Mouse (Mus musculus) layer of hippocampus, adult 9-11 months (tissue): ENCODE results near the gene A230050P20Rik.

Source experiments
- DNase-seq: peaks from one replicate; pipeline ENCODE4 v3.0.0; 2022

Gene A230050P20Rik

DNA sequence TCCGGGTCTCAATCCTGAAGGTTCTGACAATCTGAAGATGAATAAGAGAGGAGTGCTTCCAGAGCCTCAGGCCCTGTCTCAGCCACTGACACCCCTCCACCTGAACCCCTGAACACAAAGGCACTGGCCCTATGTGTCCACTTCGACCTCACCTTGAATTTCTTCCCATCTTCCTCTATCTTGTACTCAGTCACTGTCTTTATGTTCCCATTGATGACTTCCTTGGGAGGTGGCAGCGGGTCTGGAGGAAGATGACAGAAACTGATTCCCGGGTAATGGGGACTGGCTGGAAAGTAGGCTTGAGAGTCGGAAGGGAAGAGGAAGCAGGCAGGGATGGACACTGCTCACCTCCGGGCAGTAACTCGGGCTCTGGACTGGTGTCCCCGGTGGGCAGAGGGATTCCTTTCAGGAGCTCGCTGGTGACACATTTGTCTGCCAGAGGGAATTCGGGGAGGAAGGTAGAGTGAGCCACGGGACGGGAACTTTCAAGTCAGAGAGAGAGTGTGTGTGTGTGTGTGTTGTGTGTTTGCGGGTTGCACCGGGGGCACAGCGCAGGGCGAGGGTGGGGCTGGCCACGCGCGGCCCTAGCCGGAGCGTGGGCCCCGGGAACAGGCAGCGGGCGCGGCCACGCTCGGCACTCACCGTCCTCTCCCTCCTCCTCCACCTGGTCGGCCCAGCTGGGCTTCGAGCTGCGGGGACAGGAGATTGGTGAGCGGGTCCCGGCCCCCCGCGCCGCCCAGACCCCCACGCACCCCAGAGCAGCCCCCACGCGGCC, 29.5 kb downstream of the A230050P20Rik start:
- no peak for DNase-seq

DNA sequence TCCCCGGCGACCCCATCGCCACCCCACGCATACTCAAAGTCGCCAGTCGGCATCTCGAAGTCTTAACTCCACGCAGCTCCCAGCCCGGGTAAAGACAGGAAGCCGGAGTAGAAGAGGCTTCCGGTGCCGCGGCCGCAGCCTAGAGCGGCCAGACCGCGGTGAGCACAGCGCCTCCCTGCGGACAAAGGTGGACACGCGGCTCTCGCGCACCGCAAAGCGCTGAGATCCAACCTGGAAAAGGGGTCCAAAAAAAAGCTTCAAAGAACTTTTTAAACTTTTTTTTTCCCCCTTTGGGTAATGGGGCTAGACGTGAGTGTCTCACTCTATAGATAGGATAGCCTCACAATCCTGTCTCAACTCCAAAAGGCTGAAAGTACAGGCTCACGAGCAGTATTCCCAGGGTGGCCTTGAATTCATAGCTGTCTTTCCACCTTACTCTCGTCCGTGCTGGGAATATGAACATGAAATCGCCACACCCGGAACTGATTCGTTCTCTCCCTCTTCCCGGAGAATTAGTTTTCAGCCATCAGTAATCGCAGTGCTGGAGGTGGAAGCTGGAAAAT, 30.1 kb downstream of the A230050P20Rik start, which contains the start of gene Eif3g:
Gene Eif3g (minus strand): TSS at position 113 of the 563 bp plus-strand sequence.
- DNase-seq: peak; percentile 82

DNA sequence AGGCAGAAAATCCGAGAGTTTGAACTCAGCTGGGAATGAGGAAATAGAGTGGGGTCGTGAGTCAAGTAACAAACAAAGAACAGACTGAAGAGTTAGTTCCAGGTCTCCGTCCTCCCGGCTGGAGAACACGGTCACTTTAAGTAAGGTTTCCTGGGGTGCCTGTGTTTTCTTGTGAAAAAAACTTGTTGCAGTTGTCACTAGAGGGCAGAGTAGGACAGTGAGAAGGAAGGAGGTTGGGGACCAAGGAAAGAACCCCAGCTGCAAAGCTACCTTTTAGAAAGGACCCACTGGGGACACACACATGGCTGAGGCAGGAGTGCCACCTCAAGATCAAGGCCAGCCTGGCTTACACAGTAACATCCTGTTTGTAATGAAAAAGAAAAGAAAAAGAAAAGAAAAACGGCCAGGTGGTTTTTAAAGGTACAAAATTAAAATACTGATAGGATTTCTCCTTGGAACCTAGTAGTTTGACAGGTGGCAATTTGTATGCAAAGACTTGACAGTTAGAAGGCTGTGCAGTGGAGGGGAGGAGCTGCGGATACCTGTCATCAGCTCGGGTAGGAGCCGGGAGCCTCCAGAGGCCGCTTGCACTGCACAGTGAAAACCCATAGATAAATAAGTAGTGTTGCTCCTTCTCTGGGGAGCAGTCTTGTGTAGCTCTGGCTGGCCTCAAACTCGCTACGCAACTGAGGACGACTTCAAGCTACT, 33.2 kb downstream of the A230050P20Rik start:
- DNase-seq: no peak

GRCm38 (mm10) chr9:20902174-20902491, 33.7 kb downstream of the A230050P20Rik start:
- no peak for DNase-seq

- DNase-seq: peak; percentile 60
Measured at GRCm38 (mm10) chr9:20909948-20910347, 41.5 kb downstream of the A230050P20Rik start.

DNA sequence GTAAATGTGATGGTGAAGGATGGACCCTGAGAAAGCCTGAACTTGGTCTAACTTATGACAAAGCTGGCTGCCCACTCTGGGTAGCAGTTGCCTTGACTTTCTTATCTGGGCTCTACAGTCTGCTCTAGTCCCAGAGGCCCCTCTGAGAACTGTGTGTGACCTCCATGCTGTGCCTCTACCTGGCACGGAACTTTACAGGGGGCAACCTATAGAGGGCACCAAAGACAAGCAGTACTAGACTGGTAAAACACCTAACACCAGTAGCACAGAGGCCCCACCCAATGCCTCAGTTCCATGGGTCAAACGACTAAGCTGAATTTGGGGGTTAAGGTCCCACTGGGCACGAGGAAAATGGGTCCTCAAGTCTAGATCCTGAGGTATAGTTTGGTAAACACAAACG, 47.7 kb downstream of the A230050P20Rik start:
- DNase-seq: no peak

- DNase-seq: no peak
Measured at GRCm38 (mm10) chr9:20923258-20923657, 54.8 kb downstream of the A230050P20Rik start.
